Mouse (Mus musculus) ES-Bruce4 (cell line): ENCODE results near the gene Fmnl2. TPM values are rescaled to one million over a fixed set of nuclear protein-coding genes. Genes with fewer than 3 reads are reported as not detected.

Source experiments
- H3K27ac ChIP-seq: 2 replicates; pipeline ENCODE4 v1.5.1; 2012; ENCODE audit warnings: low read length, inconsistent platforms; ENCODE audit not compliant: insufficient read depth
- H3K27me3 ChIP-seq: 2 replicates; pipeline ENCODE4 v1.6.1; 2012; ENCODE audit warnings: mild to moderate bottlenecking, low read length, inconsistent platforms; ENCODE audit not compliant: control insufficient read depth, poor library complexity, insufficient read depth, severe bottlenecking
- H3K36me3 ChIP-seq: 2 replicates; pipeline ENCODE4 v1.6.1; 2012; ENCODE audit warnings: inconsistent platforms, mild to moderate bottlenecking, low read length, moderate library complexity; ENCODE audit not compliant: control insufficient read depth, poor library complexity, insufficient read depth, severe bottlenecking
- H3K4me1 ChIP-seq: one replicate; pipeline ENCODE4 v1.8.1; 2011; ENCODE audit warnings: low read length; ENCODE audit not compliant: control insufficient read depth, insufficient read depth
- H3K4me3 ChIP-seq: 2 replicates; pipeline ENCODE4 v1.5.1; 2011; ENCODE audit warnings: low read depth, mild to moderate bottlenecking, low read length
- H3K9ac ChIP-seq: 2 replicates; pipeline ENCODE4 v1.6.1; 2012; ENCODE audit warnings: low read depth, mild to moderate bottlenecking, inconsistent platforms; ENCODE audit not compliant: poor library complexity, severe bottlenecking
- H3K9me3 ChIP-seq: replicated peaks from 2 replicates; pipeline ENCODE4 v1.6.1; 2012; ENCODE audit warnings: mild to moderate bottlenecking, low read length, inconsistent platforms; ENCODE audit not compliant: control insufficient read depth, poor library complexity, insufficient read depth, severe bottlenecking
- CTCF ChIP-seq: IDR thresholded peaks from one replicate; pipeline ENCODE4 v1.8.1; 2011; ENCODE audit warnings: low read depth, low read length
- EP300 ChIP-seq: IDR thresholded peaks from 2 replicates; pipeline ENCODE4 v1.6.1; 2011; ENCODE audit warnings: low read depth, low read length; ENCODE audit not compliant: insufficient read depth
- POLR2A ChIP-seq: IDR thresholded peaks from one replicate; pipeline ENCODE4 v1.8.1; 2011; ENCODE audit warnings: low read length; ENCODE audit not compliant: insufficient read depth
- polyA plus RNA-seq: library from polyadenylated mRNA; stranded (reverse); fragments of >200 nt; gene quantifications from 2 replicates; pipeline ENCODE4 v1.2.4, GENCODE M21; 2011; ENCODE audit warnings: low read depth; ENCODE audit not compliant: missing spikeins, insufficient read depth, insufficient read length

The Fmnl2 gene
- polyA plus RNA-seq, 1 experiment: 55.7 TPM

DNA sequence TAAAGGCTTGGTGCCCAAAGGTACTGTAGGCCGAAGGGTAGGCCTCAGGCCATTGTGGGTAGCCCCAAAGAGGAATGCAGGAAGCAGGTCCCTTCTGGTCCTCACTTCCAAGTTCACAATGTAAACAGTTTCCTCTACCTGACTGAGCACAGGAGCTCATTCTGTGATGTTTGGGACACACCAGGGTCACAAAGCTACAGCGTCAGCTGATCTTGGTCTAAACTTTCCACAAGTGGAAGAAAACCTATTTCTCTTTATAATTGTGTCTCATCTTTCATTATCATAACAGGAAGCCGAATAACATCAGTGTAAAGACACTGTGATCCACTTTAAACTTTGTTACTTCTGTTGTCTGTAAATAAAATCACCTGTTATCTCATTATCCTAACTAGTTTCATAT is 237.8 kb downstream of the Fmnl2 start:
- Histone ChIP-seq H3K9me3 (no peaks in the 10 kb centered on the region), H3K4me1 (no peaks in the 10 kb centered on the region), H3K27me3 (no peaks in the 10 kb centered on the region), H3K4me3 (no peak overlapping the region), H3K9ac (no peak overlapping the region), H3K36me3 (no peaks in the 10 kb centered on the region), H3K27ac (no peak overlapping the region)
- no peak for TF ChIP-seq EP300
- TF ChIP-seq CTCF: no peak
- TF ChIP-seq POLR2A: no peak

DNA sequence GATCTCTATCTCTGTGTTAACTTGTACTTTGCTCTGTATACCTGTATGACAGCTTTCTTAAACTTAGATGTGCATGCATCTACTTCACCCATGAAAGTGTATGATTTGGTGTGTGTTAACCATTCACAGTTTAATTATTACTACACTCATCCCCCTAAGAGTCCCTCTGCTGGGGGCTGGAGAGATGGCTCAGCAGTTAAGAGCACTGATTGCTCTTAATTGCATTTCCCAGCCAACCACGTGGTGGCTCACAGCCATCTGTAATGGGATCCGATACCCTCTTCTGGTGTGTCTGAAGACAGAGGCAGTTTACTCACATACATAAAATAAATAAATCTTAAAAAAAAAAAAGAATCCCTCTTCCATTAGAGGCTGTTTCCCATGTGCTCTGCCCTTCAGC is 242.4 kb downstream of the Fmnl2 start:
- no peak overlapping the region for H3K9ac ChIP-seq
- H3K9me3 ChIP-seq: no peaks in the 10 kb centered on the region
- H3K27ac ChIP-seq: no peak overlapping the region
- H3K27me3 ChIP-seq: no peaks in the 10 kb centered on the region
- H3K4me3 ChIP-seq: no peak overlapping the region
- peaks cover 2% of the 10 kb centered on the region; the same call in 1 of the 2 replicates for H3K36me3 ChIP-seq
- H3K4me1 ChIP-seq: no peaks in the 10 kb centered on the region
- TF ChIP-seq EP300 (no peak), CTCF (no peak), POLR2A (no peak)

DNA sequence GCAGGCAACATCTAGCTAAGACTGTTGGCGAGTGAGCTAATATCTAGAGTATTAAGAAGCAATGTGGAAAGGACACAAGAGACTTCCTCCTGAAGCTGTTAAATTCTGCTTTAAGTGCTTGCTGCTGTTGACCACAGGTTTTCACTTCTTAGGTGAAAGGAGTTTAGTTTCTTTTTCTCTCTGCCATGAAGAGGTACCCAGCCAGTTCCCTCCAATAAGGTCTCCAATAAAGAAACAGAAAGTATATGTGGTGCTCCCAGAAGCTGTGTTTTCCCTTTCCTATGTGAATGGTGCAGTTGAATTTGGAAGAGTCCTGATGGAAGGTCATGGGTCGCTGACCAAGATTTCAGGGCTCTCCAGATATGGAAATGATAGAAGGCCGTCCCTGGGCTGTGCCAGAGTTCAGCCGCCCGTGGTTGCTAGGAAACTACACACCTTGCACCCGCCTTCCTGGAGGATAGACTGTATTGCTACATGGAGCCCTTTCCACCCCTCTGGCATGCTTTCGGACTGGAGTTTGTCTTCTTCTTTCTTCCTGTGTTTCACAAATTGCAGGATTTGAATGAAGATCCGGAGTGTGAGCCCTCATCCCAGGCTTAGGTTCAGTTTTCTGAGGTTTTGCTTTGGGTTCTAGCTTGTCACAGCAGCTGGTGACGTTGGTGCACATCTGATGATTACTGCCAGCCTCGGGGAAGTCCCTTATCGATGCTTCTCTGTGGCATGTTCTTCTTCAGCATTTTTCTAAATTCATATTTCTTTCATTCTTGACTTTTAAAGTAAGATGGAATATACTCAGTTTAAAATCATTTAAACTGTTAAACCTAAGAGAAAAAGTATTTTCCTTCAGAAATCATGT is 244.5 kb downstream of the Fmnl2 start:
- no peaks in the 10 kb centered on the region for H3K9me3 ChIP-seq
- TF ChIP-seq POLR2A (no peak), EP300 (no peak), CTCF (no peak)
- no peaks in the 10 kb centered on the region for H3K4me1 ChIP-seq
- no peak overlapping the region for H3K9ac ChIP-seq
- no peaks in the 10 kb centered on the region for H3K27me3 ChIP-seq
- peaks cover 4% of the 10 kb centered on the region; the same call in 1 of the 2 replicates for H3K36me3 ChIP-seq
- H3K4me3 ChIP-seq: no peak overlapping the region
- no peak overlapping the region for H3K27ac ChIP-seq

DNA sequence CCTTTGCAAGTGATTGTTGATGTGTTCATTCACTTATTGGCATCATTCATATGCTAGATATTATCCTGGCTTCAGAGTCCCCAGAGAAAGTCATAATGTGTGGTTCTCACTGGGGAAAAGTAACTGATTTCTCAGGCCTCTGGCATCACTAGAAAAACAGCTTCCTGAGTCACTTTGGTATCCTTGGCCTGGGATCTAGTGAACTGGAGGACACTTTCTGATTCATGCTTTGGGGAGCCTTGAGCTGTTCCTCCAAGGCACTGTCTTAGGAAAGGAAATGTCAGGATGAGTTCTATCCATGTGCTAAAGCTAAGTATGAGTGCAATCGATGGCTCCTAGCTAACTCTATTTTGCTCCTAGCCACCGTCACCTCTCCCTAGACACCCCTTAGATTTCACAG is 245.2 kb downstream of the Fmnl2 start:
- Histone ChIP-seq H3K9me3 (no peaks in the 10 kb centered on the region), H3K27me3 (no peaks in the 10 kb centered on the region), H3K36me3 (peaks cover 4% of the 10 kb centered on the region; the same call in 1 of the 2 replicates), H3K27ac (no peak overlapping the region), H3K9ac (no peak overlapping the region), H3K4me1 (no peaks in the 10 kb centered on the region), H3K4me3 (no peak overlapping the region)
- TF ChIP-seq POLR2A: no peak
- TF ChIP-seq CTCF: no peak
- no peak for TF ChIP-seq EP300

DNA sequence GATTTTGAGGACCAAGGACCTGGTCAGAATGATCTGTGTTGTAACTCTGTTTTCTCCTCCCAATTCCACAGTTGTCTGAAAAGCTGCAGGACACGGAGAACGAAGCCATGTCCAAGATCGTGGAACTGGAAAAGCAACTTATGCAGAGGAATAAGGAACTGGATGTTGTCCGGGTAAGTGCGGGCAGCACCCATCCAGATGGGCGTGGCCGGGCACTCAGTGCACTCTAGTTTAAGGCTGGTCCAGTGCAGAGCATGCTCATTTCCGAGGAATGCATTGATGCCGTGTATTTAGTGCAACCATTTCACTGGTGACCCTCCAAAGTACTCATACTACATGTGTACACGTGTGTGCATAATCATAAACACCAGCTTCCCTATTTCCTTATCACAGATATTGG is 247.7 kb downstream of the Fmnl2 start:
- H3K4me3 ChIP-seq: no peak overlapping the region
- H3K27ac ChIP-seq: no peak overlapping the region
- H3K36me3 ChIP-seq: peaks cover 4% of the 10 kb centered on the region

DNA sequence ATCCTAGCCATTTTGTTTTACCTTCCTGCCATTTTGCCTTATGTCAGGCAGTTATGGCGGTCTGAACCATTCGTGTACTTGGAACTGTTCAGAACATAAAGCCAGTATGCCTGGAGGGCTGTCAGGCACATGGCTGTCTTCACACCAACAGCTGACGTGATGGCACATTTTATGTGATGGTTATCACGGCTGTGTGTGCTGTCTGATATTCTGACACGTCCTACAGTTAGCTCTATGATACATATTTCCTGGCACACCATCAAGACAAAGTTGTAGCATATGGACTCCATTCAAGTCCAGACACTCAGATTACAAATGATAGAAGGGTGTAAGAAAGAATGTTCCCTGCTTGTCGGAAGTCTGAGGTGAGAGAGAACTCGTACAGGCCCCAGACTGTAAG is 248.4 kb downstream of the Fmnl2 start:
- peaks cover 4% of the 10 kb centered on the region for H3K36me3 ChIP-seq
- H3K4me3 ChIP-seq: no peak overlapping the region
- no peaks in the 10 kb centered on the region for H3K9me3 ChIP-seq
- no peak for TF ChIP-seq POLR2A
- TF ChIP-seq CTCF: no peak
- TF ChIP-seq EP300: no peak
- H3K27me3 ChIP-seq: no peaks in the 10 kb centered on the region
- H3K4me1 ChIP-seq: no peaks in the 10 kb centered on the region
- no peak overlapping the region for H3K9ac ChIP-seq
- no peak overlapping the region for H3K27ac ChIP-seq

More for the DNA sequence above, 247.7 kb downstream of the Fmnl2 start:
- no peak for TF ChIP-seq CTCF
- no peak for TF ChIP-seq EP300
- no peak for TF ChIP-seq POLR2A
- Histone ChIP-seq H3K4me1 (no peaks in the 10 kb centered on the region), H3K9ac (no peak overlapping the region), H3K27me3 (no peaks in the 10 kb centered on the region), H3K9me3 (no peaks in the 10 kb centered on the region)
